ENCODE assay signal across 20 mouse cellular contexts in the genomic region with DNA sequence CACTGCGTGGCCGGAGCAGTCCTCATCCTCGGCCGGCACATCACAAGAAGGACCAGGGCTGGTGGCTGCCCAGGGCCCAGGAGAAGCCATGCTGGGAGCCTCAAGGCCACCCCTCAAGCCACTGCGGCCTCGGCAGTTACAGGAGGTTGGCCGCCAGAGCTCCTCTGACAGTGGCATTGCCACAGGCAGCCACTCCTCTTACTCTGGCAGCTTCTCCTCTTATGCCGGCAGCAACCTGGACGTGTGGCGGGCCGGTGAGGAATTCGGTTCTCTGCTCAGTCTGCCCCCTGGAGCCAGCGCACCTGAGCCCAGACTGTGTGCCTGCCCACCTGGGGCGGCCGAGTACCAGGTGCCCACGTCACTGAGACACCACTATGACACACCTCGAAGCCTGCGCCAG. TPM values are rescaled to one million over a fixed set of nuclear protein-coding genes. Genes with fewer than 3 reads are reported as not detected.
DNase-seq lines count a peak whose midpoint lies in the region; ATAC-seq and TF ChIP-seq lines count a peak whose summit lies in the region.
"Had no signal": no experiment of that assay in that cellular context is flagged by ENCODE, and none has a peak within 500 bp of the region (broad histone marks: within the 10 kb centered on the region; RNA-seq: fewer than 3 reads in every experiment).

No protein-coding gene starts in this region.

- H3K4me1 ChIP-seq in forebrain, embryonic 10.5 days: peaks cover 21% of the 10 kb centered on the region
- 0 out of 2 replicates have a peak, but pooled peaks cover 2% of the 10 kb centered on the region for H3K4me1 ChIP-seq in forebrain, embryonic 11.5 days (replicated peaks; ENCODE audit: control insufficient read depth, insufficient read depth, low read length)
- no peaks in the 10 kb centered on the region for H3K4me1 ChIP-seq in lung, embryonic 15.5 days
- H3K4me1 ChIP-seq in lung, adult 2 months (ENCODE audit: control insufficient read depth, insufficient read depth, low read length): no peaks in the 10 kb centered on the region
- peaks cover 30% of the 10 kb centered on the region for H3K4me1 ChIP-seq in embryonic facial prominence, embryonic 10.5 days
- no peaks in the 10 kb centered on the region; the same call in 1 of the 2 replicates for H3K4me1 ChIP-seq in forebrain, embryonic 13.5 days
- H3K4me1 ChIP-seq: embryonic facial prominence, embryonic 15.5 days had no signal

- no peak overlapping the region for H3K4me2 ChIP-seq in forebrain, embryonic 11.5 days (ENCODE audit: low read depth, low read length, severe bottlenecking)
- H3K4me2 ChIP-seq in lung, embryonic 15.5 days: no peak overlapping the region
- H3K4me2 ChIP-seq in forebrain, embryonic 13.5 days: no peak overlapping the region
- H3K4me2 ChIP-seq: embryonic facial prominence, embryonic 15.5 days; forebrain, embryonic 12.5 days had no signal

- no peak overlapping the region; the same call in 1 of the 2 replicates for H3K9ac ChIP-seq in forebrain, embryonic 11.5 days (ENCODE audit: low read length)
- no peak overlapping the region for H3K9ac ChIP-seq in lung, embryonic 15.5 days
- H3K9ac ChIP-seq in forebrain, embryonic 13.5 days: no peak overlapping the region
- H3K9ac ChIP-seq: embryonic facial prominence, embryonic 15.5 days; forebrain, embryonic 12.5 days; liver, postnatal 0 days had no signal

- no peak for TF ChIP-seq POLR2A in lung, adult 2 months (IDR thresholded peaks at IDR 0.05; ENCODE audit: borderline replicate concordance, extremely low read depth, low read depth, low read length)

- H3K4me3 ChIP-seq in forebrain, embryonic 10.5 days: peak overlapping the region; percentile 2; the same call in 1 of the 2 replicates
- no peak overlapping the region for H3K4me3 ChIP-seq in forebrain, embryonic 11.5 days (ENCODE audit: low read depth, low read length)
- H3K4me3 ChIP-seq in lung, embryonic 15.5 days: no peak overlapping the region
- no peak overlapping the region for H3K4me3 ChIP-seq in lung, adult 2 months (replicated peaks; ENCODE audit: extremely low read depth, low read depth, low read length)
- 0 out of 2 replicates have a peak overlapping the region, but pooled peaks have one; percentile 2 for H3K4me3 ChIP-seq in embryonic facial prominence, embryonic 10.5 days
- no peak overlapping the region for H3K4me3 ChIP-seq in forebrain, embryonic 13.5 days
- H3K4me3 ChIP-seq: embryonic facial prominence, embryonic 15.5 days; forebrain, embryonic 12.5 days; hindbrain, embryonic 10.5 days had no signal

- WGBS in forebrain, embryonic 10.5 days: 26% methylated on average over 18 of the region's 18 CpGs
- 33% methylated on average over 18 of the region's 18 CpGs for WGBS in forebrain, embryonic 11.5 days
- WGBS in lung, embryonic 15.5 days: 34% methylated on average over 18 of the region's 18 CpGs
- 49% methylated on average over 18 of the region's 18 CpGs for WGBS in lung, adult 2 months
- 23% methylated on average over 18 of the region's 18 CpGs for WGBS in embryonic facial prominence, embryonic 10.5 days
- WGBS in forebrain, embryonic 13.5 days: 27% methylated on average over 18 of the region's 18 CpGs

- no peaks in the 10 kb centered on the region for H3K9me3 ChIP-seq in forebrain, embryonic 10.5 days
- H3K9me3 ChIP-seq in forebrain, embryonic 11.5 days (ENCODE audit: control insufficient read depth, low read length): no peaks in the 10 kb centered on the region
- H3K9me3 ChIP-seq in lung, embryonic 15.5 days: no peaks in the 10 kb centered on the region
- H3K9me3 ChIP-seq in embryonic facial prominence, embryonic 10.5 days: no peaks in the 10 kb centered on the region
- H3K9me3 ChIP-seq in forebrain, embryonic 13.5 days (replicated peaks): no peaks in the 10 kb centered on the region
- H3K9me3 ChIP-seq: embryonic facial prominence, embryonic 15.5 days; forebrain, embryonic 12.5 days; hindbrain, embryonic 10.5 days had no signal

- H3K27me3 ChIP-seq in forebrain, embryonic 10.5 days (ENCODE audit: poor library complexity, severe bottlenecking): peaks cover 34% of the 10 kb centered on the region
- H3K27me3 ChIP-seq in forebrain, embryonic 11.5 days (ENCODE audit: control insufficient read depth, insufficient read depth, low read length): peaks cover 8% of the 10 kb centered on the region; the same call in 1 of the 2 replicates
- H3K27me3 ChIP-seq in lung, embryonic 15.5 days: peaks cover 14% of the 10 kb centered on the region; the same call in 1 of the 2 replicates
- H3K27me3 ChIP-seq in embryonic facial prominence, embryonic 10.5 days (replicated peaks; ENCODE audit: low read depth, poor library complexity, severe bottlenecking): peaks cover 38% of the 10 kb centered on the region
- H3K27me3 ChIP-seq in forebrain, embryonic 13.5 days: peaks cover 24% of the 10 kb centered on the region

- no peak for ATAC-seq in forebrain, embryonic 11.5 days (replicated peaks; ENCODE audit: low FRiP score)
- ATAC-seq in lung, embryonic 15.5 days (ENCODE audit: borderline replicate concordance, extremely low read depth, low FRiP score, low TSS enrichment): 0 out of 2 replicates have a peak, but pooled peaks have one; percentile 5
- ATAC-seq in forebrain, embryonic 13.5 days: no peak
- ATAC-seq: CD4-positive, CD25-positive, alpha-beta regulatory T cell, adult 4 months; liver, postnatal 0 days had no signal

- peak; percentile 40 for DNase-seq in adrenal gland, postnatal 10 days
- no peak for DNase-seq in adrenal gland, postnatal 4 days (ENCODE audit: low spot score in 2 of 2)
- DNase-seq in forebrain, embryonic 10.5 days (ENCODE audit: extremely low spot score, low spot score): no peak
- DNase-seq in forebrain, embryonic 11.5 days (ENCODE audit: low spot score): no peak
- no peak for DNase-seq in lung, adult 2 months
- DNase-seq in embryonic facial prominence, embryonic 10.5 days (ENCODE audit: low spot score): no peak
- DNase-seq: gastrocnemius, postnatal 10 days; heart, adult 11 months; kidney, adult 18-20 months; liver, postnatal 0 days; lung, postnatal 4 days had no signal

- no peak for TF ChIP-seq CTCF in lung, adult 2 months (IDR thresholded peaks at IDR 0.05; ENCODE audit: insufficient read depth, low read length)

- H3K27ac ChIP-seq in forebrain, embryonic 10.5 days: 0 out of 2 replicates have a peak overlapping the region, but pooled peaks have one; percentile 5
- H3K27ac ChIP-seq in forebrain, embryonic 11.5 days (ENCODE audit: low read depth, low read length): no peak overlapping the region
- no peak overlapping the region for H3K27ac ChIP-seq in lung, embryonic 15.5 days
- no peak overlapping the region for H3K27ac ChIP-seq in embryonic facial prominence, embryonic 10.5 days (replicated peaks)
- no peak overlapping the region for H3K27ac ChIP-seq in forebrain, embryonic 13.5 days
- H3K27ac ChIP-seq: embryonic facial prominence, embryonic 15.5 days; forebrain, embryonic 12.5 days; kidney, postnatal 0 days; stomach, postnatal 0 days had no signal

- no peaks in the 10 kb centered on the region for H3K36me3 ChIP-seq in forebrain, embryonic 10.5 days (replicated peaks)
- no peaks in the 10 kb centered on the region for H3K36me3 ChIP-seq in forebrain, embryonic 11.5 days (ENCODE audit: control insufficient read depth, insufficient read depth, low read length)
- no peaks in the 10 kb centered on the region for H3K36me3 ChIP-seq in lung, embryonic 15.5 days
- no peaks in the 10 kb centered on the region for H3K36me3 ChIP-seq in embryonic facial prominence, embryonic 10.5 days (replicated peaks)
- no peaks in the 10 kb centered on the region for H3K36me3 ChIP-seq in forebrain, embryonic 13.5 days (ENCODE audit: poor library complexity, severe bottlenecking)
- H3K36me3 ChIP-seq: embryonic facial prominence, embryonic 15.5 days; forebrain, embryonic 12.5 days; hindbrain, embryonic 10.5 days had no signal

RNA-seq across cellular contexts. Expression of gene Dok7, which starts 22.5 kb away (rescaled TPM):
- 10 to 100 TPM in 1 of 2 experiments, 1 to 10 TPM in 1; 9.3 to 12.1 TPM for total RNA-seq in adrenal gland, postnatal 10 days (2021)
- 10 to 100 TPM; 13.0 to 13.1 TPM for total RNA-seq in adrenal gland, postnatal 4 days (2021)
- polyA plus RNA-seq in forebrain, embryonic 10.5 days (2016; fragmentation: Nextera tagmentation; extraction: Ambion mirVana): 0.12 and 0.38 TPM in 2 replicates
- polyA plus RNA-seq in forebrain, embryonic 11.5 days (2014; fragmentation: Nextera tagmentation; extraction: Ambion mirVana): 0.16 TPM in 1 of 2 replicates, not detected in the other
- 1.6 and 2.6 TPM in 2 replicates for polyA plus RNA-seq in lung, embryonic 15.5 days (2015; fragmentation: Nextera tagmentation; extraction: Ambion mirVana)
- polyA plus RNA-seq in lung, adult 2 months (2012; rRNA removed): 1.9 and 2.3 TPM in 2 replicates
- 0.34 and 0.35 TPM in 2 replicates for polyA plus RNA-seq in embryonic facial prominence, embryonic 10.5 days (2016; fragmentation: Nextera tagmentation; extraction: Ambion mirVana)
- 1.9 and 2.6 TPM in 2 replicates for polyA plus RNA-seq in forebrain, embryonic 13.5 days (2015; fragmentation: Nextera tagmentation; extraction: Ambion mirVana)
- total RNA-seq: liver, adult 2 months had no signal
- polyA plus RNA-seq: CD4-positive, CD25-positive, alpha-beta regulatory T cell, adult 4 months; liver, adult 2 months had no signal

RNA-seq across cellular contexts. Expression of gene Lrpap1, which starts 26.5 kb away (rescaled TPM):
- total RNA-seq in adrenal gland, postnatal 10 days (2021): 10 to 100 TPM; 71.6 to 86.0 TPM
- 100 to 1,000 TPM; 109 to 129 TPM for total RNA-seq in adrenal gland, postnatal 4 days (2021)
- polyA plus RNA-seq in forebrain, embryonic 10.5 days (2016; fragmentation: Nextera tagmentation; extraction: Ambion mirVana): 73.0 and 75.0 TPM in 2 replicates
- 83.2 and 83.7 TPM in 2 replicates for polyA plus RNA-seq in forebrain, embryonic 11.5 days (2014; fragmentation: Nextera tagmentation; extraction: Ambion mirVana)
- 130 and 145 TPM in 2 replicates for polyA plus RNA-seq in lung, embryonic 15.5 days (2015; fragmentation: Nextera tagmentation; extraction: Ambion mirVana)
- polyA plus RNA-seq in lung, adult 2 months (2012; rRNA removed): 41.6 and 59.7 TPM in 2 replicates
- 72.4 and 74.2 TPM in 2 replicates for polyA plus RNA-seq in embryonic facial prominence, embryonic 10.5 days (2016; fragmentation: Nextera tagmentation; extraction: Ambion mirVana)
- polyA plus RNA-seq in forebrain, embryonic 13.5 days (2015; fragmentation: Nextera tagmentation; extraction: Ambion mirVana): 95.2 and 104 TPM in 2 replicates

RNA-seq across cellular contexts. Expression of gene Hgfac, which starts 37.8 kb away (rescaled TPM):
- 10 to 100 TPM; 41.3 to 90.3 TPM for total RNA-seq in adrenal gland, postnatal 10 days (2021)
- 10 to 100 TPM in 1 of 2 experiments, 1 to 10 TPM in 1; 5.6 to 39.9 TPM for total RNA-seq in adrenal gland, postnatal 4 days (2021)
- polyA plus RNA-seq in forebrain, embryonic 10.5 days (2016; fragmentation: Nextera tagmentation; extraction: Ambion mirVana): 0.12 and 0.79 TPM in 2 replicates
- 0.17 and 0.45 TPM in 2 replicates for polyA plus RNA-seq in forebrain, embryonic 11.5 days (2014; fragmentation: Nextera tagmentation; extraction: Ambion mirVana)
- polyA plus RNA-seq in lung, embryonic 15.5 days (2015; fragmentation: Nextera tagmentation; extraction: Ambion mirVana): 0.56 and 1.8 TPM in 2 replicates
- polyA plus RNA-seq in lung, adult 2 months (2012; rRNA removed): 12.9 and 19.5 TPM in 2 replicates
- polyA plus RNA-seq in embryonic facial prominence, embryonic 10.5 days (2016; fragmentation: Nextera tagmentation; extraction: Ambion mirVana): 0.08 and 0.82 TPM in 2 replicates
- 0.57 and 0.72 TPM in 2 replicates for polyA plus RNA-seq in forebrain, embryonic 13.5 days (2015; fragmentation: Nextera tagmentation; extraction: Ambion mirVana)

Comparison
In these comparisons a context has a peak if more than half of its experiments do, and no peak if none do; other contexts are left out.
1. H3K4me3 ChIP-seq: peak in forebrain, embryonic 10.5 days (single experiment) and embryonic facial prominence, embryonic 10.5 days (single experiment); none in forebrain, embryonic 11.5 days (single experiment), lung, embryonic 15.5 days (single experiment), lung, adult 2 months (single experiment) and forebrain, embryonic 13.5 days (single experiment).